In the genomic region with DNA sequence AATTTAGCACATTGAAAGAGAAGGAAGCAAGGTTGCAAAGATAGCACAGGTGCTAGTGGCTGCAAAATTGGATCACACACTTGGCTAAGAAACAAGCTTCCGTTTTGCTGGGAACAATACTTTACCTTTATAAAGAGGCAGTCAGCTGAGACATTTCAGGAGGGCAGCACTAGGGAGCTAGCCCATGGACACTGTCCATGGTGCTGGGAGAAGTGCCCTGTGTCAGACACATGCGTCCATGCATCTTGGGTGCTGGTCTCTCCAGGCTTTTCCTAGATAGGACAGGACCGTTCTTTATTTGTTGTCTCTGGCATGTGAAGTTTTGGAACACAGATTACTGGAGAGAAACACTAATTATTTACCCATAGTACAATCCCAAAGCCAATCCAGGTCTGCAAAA, we compare ENCODE assay signal across 12 mouse cellular contexts.
A peak's percentile ranks its signal among the peaks of the same experiment; 100 is the strongest.
DNase-seq lines count a peak whose midpoint lies in the region; ATAC-seq and TF ChIP-seq lines count a peak whose summit lies in the region.
"Had no signal": no experiment of that assay in that cellular context is flagged by ENCODE, and none has a peak within 500 bp of the region (broad histone marks: within the 10 kb centered on the region; RNA-seq: fewer than 3 reads in every experiment).

No protein-coding gene starts in this region.

- no peak overlapping the region for H3K27ac ChIP-seq in embryonic facial prominence, embryonic 10.5 days (replicated peaks)
- no peak overlapping the region for H3K27ac ChIP-seq in midbrain, embryonic 15.5 days
- no peak overlapping the region for H3K27ac ChIP-seq in left cerebral cortex, adult 2 months
- H3K27ac ChIP-seq: liver, embryonic 14.5 days had no signal

- WGBS in embryonic facial prominence, embryonic 10.5 days: 55% methylated on average over 3 of the region's 3 CpGs
- WGBS in midbrain, embryonic 15.5 days: 63% methylated on average over 3 of the region's 3 CpGs

- no peaks in the 10 kb centered on the region for H3K36me3 ChIP-seq in embryonic facial prominence, embryonic 10.5 days (replicated peaks)
- no peaks in the 10 kb centered on the region for H3K36me3 ChIP-seq in myocyte (ENCODE audit: control insufficient read depth, insufficient read depth)
- no peaks in the 10 kb centered on the region for H3K36me3 ChIP-seq in midbrain, embryonic 15.5 days (replicated peaks)

- peak; percentile 6 for DNase-seq in gastrocnemius, postnatal 10 days
- no peak for DNase-seq in gastrocnemius, postnatal 4 days (ENCODE audit: low spot score in 2 of 2)
- DNase-seq in retina, embryonic 14.5 days (ENCODE audit: low spot score): peak; percentile 43
- DNase-seq in retina, postnatal 1 day: no peak
- DNase-seq in embryonic facial prominence, embryonic 10.5 days (ENCODE audit: low spot score): peak; percentile 57
- DNase-seq in left cerebral cortex, adult 2 months (ENCODE audit: extremely low spot score in 1 of 2, low spot score in 2 of 2): no peak
- DNase-seq: layer of hippocampus, postnatal 36 days had no signal

- TF ChIP-seq POLR2A in myocyte (IDR thresholded peaks at IDR 0.05; ENCODE audit: insufficient read length, low read depth): no peak

- H3ac ChIP-seq in myocyte (ENCODE audit: control insufficient read depth, insufficient read length): no peak overlapping the region

- intact Hi-C loops in left cerebral cortex, adult 2 months (cut with DNase I): no loop called here

- ATAC-seq in midbrain, embryonic 15.5 days (replicated peaks): no peak
- ATAC-seq: forebrain, embryonic 14.5 days; inflammation-experienced regulatory T-cells, adult 6 months had no signal

- no peaks in the 10 kb centered on the region for H3K9me3 ChIP-seq in embryonic facial prominence, embryonic 10.5 days
- no peaks in the 10 kb centered on the region for H3K9me3 ChIP-seq in midbrain, embryonic 15.5 days

- no peak overlapping the region for H3K4me2 ChIP-seq in myocyte (ENCODE audit: low read depth)
- H3K4me2 ChIP-seq in midbrain, embryonic 15.5 days: no peak overlapping the region

- H3K79me2 ChIP-seq in myocyte (ENCODE audit: control insufficient read depth, insufficient read depth): no peaks in the 10 kb centered on the region

- no peak overlapping the region for H3K9ac ChIP-seq in midbrain, embryonic 15.5 days
- H3K9ac ChIP-seq: liver, embryonic 14.5 days had no signal

- no peak overlapping the region for H3K4me3 ChIP-seq in embryonic facial prominence, embryonic 10.5 days
- no peak overlapping the region for H3K4me3 ChIP-seq in myocyte
- no peak overlapping the region for H3K4me3 ChIP-seq in midbrain, embryonic 15.5 days
- no peak overlapping the region for H3K4me3 ChIP-seq in left cerebral cortex, adult 2 months

- H3K4me1 ChIP-seq in embryonic facial prominence, embryonic 10.5 days: no peaks in the 10 kb centered on the region
- no peaks in the 10 kb centered on the region for H3K4me1 ChIP-seq in midbrain, embryonic 15.5 days

- no peak for TF ChIP-seq CTCF in left cerebral cortex, adult 2 months (IDR thresholded peaks at IDR 0.05)

- no peaks in the 10 kb centered on the region for H3K27me3 ChIP-seq in embryonic facial prominence, embryonic 10.5 days (replicated peaks; ENCODE audit: low read depth, poor library complexity, severe bottlenecking)
- no peaks in the 10 kb centered on the region for H3K27me3 ChIP-seq in myocyte (ENCODE audit: control insufficient read depth, insufficient read depth, insufficient read length)
- no peaks in the 10 kb centered on the region for H3K27me3 ChIP-seq in midbrain, embryonic 15.5 days (replicated peaks)

TF ChIP-seq in myocyte, 11 proteins besides CTCF, POLR2A, EP300 and RAD21:
- TF ChIP-seq MAX (IDR thresholded peaks at IDR 0.05; ENCODE audit: low read depth) (no peak), REST (IDR thresholded peaks at IDR 0.05; ENCODE audit: insufficient read depth, insufficient read length) (peak; percentile 70), POLR2AphosphoS2 (IDR thresholded peaks at IDR 0.05; ENCODE audit: insufficient read length, low read depth) (no peak)

Comparison
In these comparisons a context has a peak if more than half of its experiments do, and no peak if none do; other contexts are left out.
1. DNase-seq: peak in gastrocnemius, postnatal 10 days (single experiment), retina, embryonic 14.5 days (single experiment) and embryonic facial prominence, embryonic 10.5 days (single experiment); none in gastrocnemius, postnatal 4 days (0 of 2), retina, postnatal 1 day (single experiment) and left cerebral cortex, adult 2 months (0 of 2).